Mouse (Mus musculus): ENCODE data around the gene Cd164. TPM values are rescaled to one million over a fixed set of nuclear protein-coding genes. Genes with fewer than 3 reads are reported as not detected.

Gene Cd164
- polyA plus RNA-seq, 1 experiment from 2014 or later: 44.6 TPM

DNA sequence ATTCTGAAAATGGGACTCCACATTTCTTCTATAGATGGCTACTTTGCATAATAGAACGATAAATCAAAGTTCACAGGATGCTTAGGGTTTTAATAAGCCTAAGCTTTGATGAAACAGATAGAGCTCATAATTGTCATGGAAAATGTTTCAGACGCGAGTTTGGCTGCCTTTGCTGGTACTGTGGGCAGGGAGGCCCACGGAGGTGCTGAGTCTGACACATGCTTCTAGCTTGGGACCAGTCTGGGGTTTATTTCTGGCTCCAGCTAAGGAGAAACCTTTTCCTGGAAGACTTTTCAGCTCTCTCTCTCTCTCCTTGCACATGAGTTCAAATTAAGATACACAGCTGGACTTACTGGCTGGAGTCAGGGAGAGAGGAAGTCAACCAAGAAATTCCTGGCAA is 53.1 kb downstream of the Cd164 start:
- 73% methylated on average over 4 of the region's 4 CpGs for WGBS
- Histone ChIP-seq H3K36me3 (ENCODE audit: control insufficient read depth, insufficient read depth, low read length) (no peaks in the 10 kb centered on the region), H3K27me3 (ENCODE audit: control insufficient read depth, insufficient read depth, low read length) (no peaks in the 10 kb centered on the region), H3K9ac (replicated peaks; ENCODE audit: low read depth, low read length) (no peak overlapping the region), H3K4me2 (ENCODE audit: low read depth, low read length) (no peak overlapping the region), H3K4me3 (ENCODE audit: low read depth, low read length) (no peak overlapping the region), H3K27ac (ENCODE audit: low read depth, low read length) (no peak overlapping the region), H3K4me1 (ENCODE audit: control insufficient read depth, insufficient read depth, low read length) (no peaks in the 10 kb centered on the region), H3K9me3 (ENCODE audit: control insufficient read depth, low read length) (no peaks in the 10 kb centered on the region)
- no peak for ATAC-seq (ENCODE audit: low read depth)

DNA sequence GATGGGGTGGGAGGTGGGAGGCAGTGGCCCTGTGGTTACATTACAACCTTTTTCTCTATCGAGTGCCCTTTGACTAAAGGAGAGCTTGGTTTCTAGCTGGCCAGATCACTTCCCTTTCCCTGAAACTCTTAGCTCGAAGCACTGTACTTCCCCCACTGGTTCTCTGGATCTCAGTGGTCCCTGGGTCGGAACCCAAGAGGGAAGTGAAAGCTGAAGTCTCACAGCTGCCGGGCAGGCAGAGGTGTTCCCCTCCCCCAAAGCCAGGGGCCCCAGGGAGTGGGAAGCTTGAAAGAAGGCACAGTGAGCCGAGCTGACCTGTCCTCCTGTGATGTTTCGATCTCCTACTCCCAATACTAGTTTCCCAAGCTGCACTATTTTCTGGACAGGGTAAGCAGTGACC is 54.0 kb downstream of the Cd164 start:
- H3K9ac ChIP-seq (replicated peaks; ENCODE audit: low read depth, low read length): no peak overlapping the region
- H3K4me2 ChIP-seq (ENCODE audit: low read depth, low read length): no peak overlapping the region
- H3K27ac ChIP-seq (ENCODE audit: low read depth, low read length): no peak overlapping the region
- no peak overlapping the region for H3K4me3 ChIP-seq (ENCODE audit: low read depth, low read length)
- no peaks in the 10 kb centered on the region for H3K4me1 ChIP-seq (ENCODE audit: control insufficient read depth, insufficient read depth, low read length)
- no peaks in the 10 kb centered on the region for H3K36me3 ChIP-seq (ENCODE audit: control insufficient read depth, insufficient read depth, low read length)
- no peaks in the 10 kb centered on the region for H3K9me3 ChIP-seq (ENCODE audit: control insufficient read depth, low read length)
- ATAC-seq (ENCODE audit: low read depth): no peak
- H3K27me3 ChIP-seq (ENCODE audit: control insufficient read depth, insufficient read depth, low read length): no peaks in the 10 kb centered on the region
- 37% methylated on average over 6 of the region's 6 CpGs for WGBS

DNA sequence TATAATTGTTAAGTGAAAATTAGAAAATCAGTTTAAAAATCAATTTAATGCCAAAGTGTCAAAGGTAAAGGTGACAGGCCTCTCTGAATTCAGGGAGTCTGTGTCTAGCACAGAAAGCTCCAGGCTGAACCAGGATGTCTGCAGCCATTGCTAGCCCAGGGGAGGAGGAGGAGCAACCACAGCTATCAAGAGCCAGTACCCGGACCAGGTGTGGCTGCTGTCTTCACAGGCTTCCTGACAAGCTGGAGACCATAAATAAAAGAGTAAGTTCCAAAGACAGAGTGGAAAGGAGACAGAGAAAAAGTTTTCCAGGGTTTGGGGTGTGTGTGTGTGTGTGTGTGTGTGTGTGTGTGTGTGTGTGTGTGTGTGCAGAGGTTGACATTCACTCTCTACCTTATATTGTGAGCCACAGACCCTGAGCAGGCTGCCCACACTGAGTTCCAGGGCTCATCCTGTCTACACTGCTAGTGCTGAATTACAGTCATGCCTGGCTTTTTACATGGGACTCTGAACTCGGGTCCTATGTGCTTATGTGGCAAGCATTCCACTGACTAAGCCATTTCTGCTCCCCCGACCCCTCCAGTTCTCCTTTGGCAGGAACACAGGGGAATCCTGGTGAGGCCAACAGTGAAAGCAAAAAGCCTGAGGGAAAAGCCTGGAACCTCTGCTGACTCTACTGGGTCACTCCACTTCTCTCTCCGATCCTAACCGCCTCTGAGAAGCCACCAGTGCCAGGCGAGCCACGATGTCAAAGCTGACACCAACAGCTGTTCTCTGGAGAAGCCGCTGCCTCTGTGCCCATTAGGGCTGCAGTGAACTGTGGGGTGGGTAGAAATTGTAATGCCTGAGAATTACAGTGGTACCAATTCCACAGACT is 56.5 kb downstream of the Cd164 start:
- Histone ChIP-seq H3K9me3 (ENCODE audit: control insufficient read depth, low read length) (no peaks in the 10 kb centered on the region), H3K27me3 (ENCODE audit: control insufficient read depth, insufficient read depth, low read length) (no peaks in the 10 kb centered on the region), H3K9ac (replicated peaks; ENCODE audit: low read depth, low read length) (no peak overlapping the region), H3K36me3 (ENCODE audit: control insufficient read depth, insufficient read depth, low read length) (no peaks in the 10 kb centered on the region), H3K4me2 (ENCODE audit: low read depth, low read length) (no peak overlapping the region), H3K27ac (ENCODE audit: low read depth, low read length) (no peak overlapping the region), H3K4me3 (ENCODE audit: low read depth, low read length) (no peak overlapping the region), H3K4me1 (ENCODE audit: control insufficient read depth, insufficient read depth, low read length) (no peaks in the 10 kb centered on the region)
- ATAC-seq (ENCODE audit: low read depth): no peak
- WGBS: 68% methylated on average over 8 of the region's 8 CpGs

DNA sequence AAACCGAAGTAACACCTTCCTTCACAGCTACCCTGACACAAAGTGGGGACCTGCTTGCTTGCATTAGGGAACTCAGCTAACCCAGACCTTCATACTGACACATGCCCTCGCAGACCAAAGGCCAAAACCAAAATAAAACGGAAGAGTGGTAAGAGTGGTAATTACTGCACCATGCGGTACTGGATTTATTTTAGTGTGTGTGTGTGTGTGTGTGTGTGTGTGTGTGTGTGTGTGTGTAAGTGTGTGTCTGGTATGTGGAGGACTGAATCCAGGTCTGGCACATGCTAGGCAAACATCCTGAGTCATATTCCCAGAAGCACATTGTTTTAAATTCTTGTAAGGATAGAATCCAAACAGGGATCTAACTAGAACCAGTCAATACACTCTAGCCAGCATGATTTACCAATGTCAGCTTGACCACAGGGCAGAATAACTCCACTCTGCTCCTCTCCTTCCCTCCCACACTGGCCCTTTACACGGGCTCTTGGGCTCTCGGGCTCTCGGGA is 57.2 kb downstream of the Cd164 start:
- Histone ChIP-seq H3K9ac (replicated peaks; ENCODE audit: low read depth, low read length) (no peak overlapping the region), H3K4me2 (ENCODE audit: low read depth, low read length) (no peak overlapping the region), H3K9me3 (ENCODE audit: control insufficient read depth, low read length) (no peaks in the 10 kb centered on the region), H3K4me1 (ENCODE audit: control insufficient read depth, insufficient read depth, low read length) (no peaks in the 10 kb centered on the region), H3K36me3 (ENCODE audit: control insufficient read depth, insufficient read depth, low read length) (no peaks in the 10 kb centered on the region), H3K4me3 (ENCODE audit: low read depth, low read length) (no peak overlapping the region), H3K27ac (ENCODE audit: low read depth, low read length) (no peak overlapping the region), H3K27me3 (ENCODE audit: control insufficient read depth, insufficient read depth, low read length) (no peaks in the 10 kb centered on the region)
- ATAC-seq (ENCODE audit: low read depth): no peak
- WGBS: 87% methylated on average over 7 of the region's 7 CpGs

DNA sequence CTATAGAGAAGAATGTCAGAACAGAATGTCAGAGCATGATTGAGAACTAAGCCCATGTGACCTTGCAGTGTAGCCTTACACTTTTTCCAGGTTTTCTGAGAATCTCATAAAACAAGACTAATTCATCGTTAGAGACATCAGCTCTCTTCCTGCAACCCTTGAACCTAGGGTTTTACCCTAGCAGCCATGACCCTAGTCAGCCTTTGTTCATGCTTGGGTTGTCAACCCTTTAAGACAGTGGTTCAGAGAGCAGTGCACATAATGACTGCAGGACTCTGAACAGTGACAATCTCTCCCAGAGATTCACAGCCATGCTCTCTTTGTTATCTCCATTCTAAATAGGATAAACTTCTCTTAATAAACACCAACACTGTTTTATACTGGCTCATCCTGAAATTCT is 59.3 kb downstream of the Cd164 start:
- ATAC-seq (ENCODE audit: low read depth): no peak
- Histone ChIP-seq H3K9me3 (ENCODE audit: control insufficient read depth, low read length) (no peaks in the 10 kb centered on the region), H3K9ac (replicated peaks; ENCODE audit: low read depth, low read length) (no peak overlapping the region), H3K36me3 (ENCODE audit: control insufficient read depth, insufficient read depth, low read length) (no peaks in the 10 kb centered on the region), H3K27ac (ENCODE audit: low read depth, low read length) (no peak overlapping the region), H3K4me3 (ENCODE audit: low read depth, low read length) (no peak overlapping the region), H3K4me1 (ENCODE audit: control insufficient read depth, insufficient read depth, low read length) (no peaks in the 10 kb centered on the region), H3K27me3 (ENCODE audit: control insufficient read depth, insufficient read depth, low read length) (no peaks in the 10 kb centered on the region), H3K4me2 (ENCODE audit: low read depth, low read length) (no peak overlapping the region)
- 80% methylated on average over 1 of the region's 1 CpGs for WGBS

DNA sequence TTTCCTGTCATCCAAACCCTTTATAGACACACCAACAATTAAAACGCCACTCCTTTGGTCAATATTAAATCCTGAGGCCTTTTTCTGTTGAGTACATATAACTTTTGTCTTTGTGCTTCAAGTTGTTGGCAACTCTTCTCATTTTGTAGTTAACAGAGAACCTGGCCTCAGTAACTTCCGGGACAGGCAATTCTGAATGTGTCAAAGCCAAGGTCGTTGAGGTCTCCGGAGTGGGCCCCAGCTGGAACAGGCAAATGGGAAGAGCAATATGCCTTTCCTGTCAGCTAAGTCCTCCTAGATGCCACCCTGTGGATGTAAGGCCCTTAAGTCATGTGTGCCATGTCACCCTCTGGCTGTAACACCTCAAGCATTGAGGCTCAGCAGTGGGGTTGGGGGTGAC is 61.2 kb downstream of the Cd164 start:
- no peak overlapping the region for H3K27ac ChIP-seq (ENCODE audit: low read depth, low read length)
- WGBS: 86% methylated on average over 4 of the region's 4 CpGs
- no peak overlapping the region for H3K4me2 ChIP-seq (ENCODE audit: low read depth, low read length)
- H3K9me3 ChIP-seq (ENCODE audit: control insufficient read depth, low read length): no peaks in the 10 kb centered on the region
- H3K27me3 ChIP-seq (ENCODE audit: control insufficient read depth, insufficient read depth, low read length): no peaks in the 10 kb centered on the region
- ATAC-seq (ENCODE audit: low read depth): no peak
- no peaks in the 10 kb centered on the region for H3K4me1 ChIP-seq (ENCODE audit: control insufficient read depth, insufficient read depth, low read length)
- no peaks in the 10 kb centered on the region for H3K36me3 ChIP-seq (ENCODE audit: control insufficient read depth, insufficient read depth, low read length)
- H3K4me3 ChIP-seq (ENCODE audit: low read depth, low read length): no peak overlapping the region
- H3K9ac ChIP-seq (replicated peaks; ENCODE audit: low read depth, low read length): no peak overlapping the region

Other genes with a start within 250 kb of the Cd164 start
- gene Fig4, start 216.2 kb upstream of the Cd164 start, polyA plus RNA-seq (2014; fragmentation: Nextera tagmentation; extraction: Ambion mirVana): 36.4 and 36.6 TPM in 2 replicates
- gene Ak9, start 215.4 kb upstream of the Cd164 start, polyA plus RNA-seq (2014; fragmentation: Nextera tagmentation; extraction: Ambion mirVana): 0.08 and 0.20 TPM in 2 replicates
- 16.9 and 20.0 TPM in 2 replicates for gene Zbtb24, start 69.0 kb upstream of the Cd164 start, polyA plus RNA-seq (2014; fragmentation: Nextera tagmentation; extraction: Ambion mirVana)
- 19.8 and 31.9 TPM in 2 replicates for gene Mical1, start 43.1 kb upstream of the Cd164 start, polyA plus RNA-seq (2014; fragmentation: Nextera tagmentation; extraction: Ambion mirVana)
- 30.6 and 34.3 TPM in 2 replicates for gene Smpd2, start 29.0 kb upstream of the Cd164 start, polyA plus RNA-seq (2014; fragmentation: Nextera tagmentation; extraction: Ambion mirVana)
- 1.7 and 3.5 TPM in 2 replicates for gene Ppil6, start 29.0 kb upstream of the Cd164 start, polyA plus RNA-seq (2014; fragmentation: Nextera tagmentation; extraction: Ambion mirVana)
- gene Ccdc162, start 197.2 kb downstream of the Cd164 start, polyA plus RNA-seq (2014; fragmentation: Nextera tagmentation; extraction: Ambion mirVana): 1.4 and 2.6 TPM in 2 replicates

Measured in neural tube, embryonic 14.5 days (tissue).